Mouse (Mus musculus) cerebral cortex, adult 2 months (tissue): ENCODE data around the gene Evl.

Experiments used
- WGBS: fragments of 180-500 bp; shearing (Covaris S2); methylation state at CpG from one replicate; pipeline ENCODE4 v1.1.7; 2018; 5-methylcytosine and 5-hydroxymethylcytosine counted together

Evl gene

DNA sequence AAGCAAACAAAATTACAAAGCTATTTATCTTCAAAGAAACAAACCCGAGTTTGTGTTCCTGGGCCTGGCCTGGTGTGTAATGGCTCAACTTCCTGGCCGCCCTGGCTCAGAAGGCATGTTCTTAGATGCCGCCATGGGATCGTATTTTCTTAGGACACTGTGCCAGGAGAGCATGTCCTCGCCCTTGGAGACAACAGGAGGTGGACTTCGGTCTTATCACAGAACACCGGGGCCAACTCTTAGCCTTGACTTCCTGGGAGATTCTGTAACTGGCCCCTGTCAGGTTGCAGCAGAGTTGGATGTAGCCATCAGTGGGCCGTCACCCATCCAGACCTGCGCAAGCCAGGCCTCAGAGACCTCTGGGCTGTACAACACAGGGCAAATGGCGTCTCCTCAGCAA lies 145.1 kb downstream of the Evl start:
- 78% methylated on average over 10 of the region's 10 CpGs for WGBS

DNA sequence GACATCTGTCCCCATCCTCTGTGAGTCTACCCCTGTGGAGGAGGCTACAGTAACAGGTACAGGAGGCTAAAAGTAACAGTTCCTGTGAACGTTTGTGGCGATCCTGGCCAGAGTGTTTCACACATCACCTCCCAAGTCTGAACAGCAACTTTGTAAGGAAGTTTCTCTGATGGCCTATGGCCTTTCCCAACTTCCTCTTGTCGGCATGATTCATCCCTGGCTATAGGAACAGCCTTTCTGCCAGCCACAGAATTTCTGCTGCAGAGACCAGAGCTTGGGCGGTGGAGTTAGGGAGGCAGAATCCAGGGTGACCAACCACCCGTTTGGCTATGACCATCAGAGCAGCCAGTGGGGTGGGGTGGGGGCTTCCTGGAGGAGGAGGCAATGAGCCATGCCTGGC lies 145.5 kb downstream of the Evl start:
- 79% methylated on average over 5 of the region's 5 CpGs for WGBS

DNA sequence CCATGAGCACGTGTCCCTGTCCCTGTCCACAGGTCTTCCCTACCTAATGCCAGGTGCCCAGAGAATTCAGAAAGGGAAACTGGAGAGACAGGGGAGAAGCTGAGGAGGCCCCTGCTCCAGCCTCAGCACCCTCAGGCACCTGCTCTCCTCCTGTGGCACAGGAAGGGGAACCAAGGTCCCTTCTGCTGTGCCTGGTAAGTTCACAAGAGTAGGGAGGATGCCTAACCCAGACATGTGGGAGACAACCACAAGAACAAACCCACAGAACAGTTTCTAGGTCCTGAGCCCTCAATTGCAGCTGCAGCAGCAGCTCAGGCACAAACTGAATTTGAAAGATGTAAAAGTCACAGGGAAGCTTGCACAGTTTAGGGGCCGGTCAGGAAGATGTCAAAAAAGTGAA lies 146.7 kb downstream of the Evl start:
- 67% methylated on average over 2 of the region's 2 CpGs for WGBS

DNA sequence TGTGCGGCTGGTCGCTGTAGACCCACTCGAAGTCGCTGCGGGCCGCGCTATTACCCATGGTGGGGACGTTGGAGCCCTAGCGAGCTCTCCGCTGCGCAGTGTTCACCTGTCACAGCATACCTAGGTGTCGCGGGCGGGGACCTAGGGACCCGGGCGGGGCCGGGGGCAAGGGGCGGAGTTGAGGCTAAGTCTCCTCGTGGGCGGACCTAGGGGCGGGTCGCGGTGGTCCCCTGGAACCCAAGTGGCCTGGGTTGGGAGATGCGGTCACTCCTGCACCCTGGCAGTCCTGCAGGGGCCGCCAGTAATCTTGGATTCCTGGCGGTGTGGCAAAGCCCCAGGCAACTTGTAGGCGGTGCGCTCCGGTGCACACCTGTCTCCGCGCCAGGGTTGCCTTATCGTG lies 147.7 kb downstream of the Evl start, which contains the start of gene Degs2:
Gene Degs2 (minus strand): TSS at position 131 of the 400 bp plus-strand sequence.
- WGBS = 2% methylated on average over 32 of the region's 32 CpGs

DNA sequence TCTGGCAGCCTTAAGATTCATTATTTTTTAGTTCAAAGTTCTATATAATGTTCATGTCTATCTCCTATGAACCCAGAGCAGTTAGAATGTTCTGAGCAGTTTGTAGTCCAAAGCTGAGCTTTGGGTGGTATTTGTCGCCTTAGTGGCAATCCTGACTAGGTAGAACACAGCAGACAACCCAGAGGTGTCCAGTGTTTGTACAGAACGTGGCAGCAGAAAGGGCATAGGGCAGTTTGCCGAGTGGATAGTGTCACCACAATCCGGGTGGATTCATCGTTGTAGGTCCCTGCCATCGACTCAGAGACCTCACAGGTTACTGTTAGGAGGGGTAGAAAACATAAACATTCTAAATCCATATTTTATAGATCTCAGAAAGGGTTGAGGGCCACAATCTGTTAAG lies 151.0 kb downstream of the Evl start:
- 85% methylated on average over 6 of the region's 6 CpGs for WGBS

DNA sequence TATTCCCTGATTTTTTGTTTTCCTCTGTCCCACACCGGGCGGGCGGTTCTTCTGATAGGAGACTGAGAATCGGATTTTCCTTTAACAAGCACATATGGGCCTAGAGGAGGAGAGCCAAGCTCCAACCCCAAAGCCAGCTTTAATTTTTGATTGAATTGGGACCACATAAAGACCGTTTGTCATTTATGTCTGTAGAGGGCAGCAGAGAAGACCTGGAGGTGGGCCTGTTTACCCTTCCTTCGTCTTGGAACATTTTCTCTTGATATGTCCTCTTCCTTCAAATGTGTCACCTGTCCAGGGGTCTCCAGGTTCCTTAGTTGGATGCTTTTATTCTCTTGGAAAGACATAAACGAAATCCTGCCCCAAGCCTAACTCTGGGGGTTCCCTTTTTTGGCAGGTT lies 151.6 kb downstream of the Evl start:
- WGBS = 37% methylated on average over 7 of the region's 7 CpGs

DNA sequence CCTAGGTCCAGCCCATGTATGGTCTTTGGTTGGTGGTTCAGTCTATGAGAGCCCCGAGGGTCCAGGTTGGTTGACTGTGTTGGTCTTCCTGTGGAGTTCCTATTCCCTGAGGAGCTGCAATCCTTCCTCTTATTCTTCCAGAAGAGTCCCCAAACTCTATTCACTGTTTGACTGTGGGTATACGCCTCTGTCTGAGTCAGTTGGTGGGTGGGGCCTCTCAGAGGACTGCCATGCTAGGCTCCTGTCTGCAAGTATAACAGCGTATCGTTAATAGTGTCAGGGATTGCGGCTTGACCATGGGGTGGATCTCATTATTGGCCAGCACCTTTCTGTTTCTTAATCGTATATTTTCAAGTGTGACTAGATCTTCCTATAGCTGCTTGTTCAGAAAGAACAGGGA lies 154.9 kb downstream of the Evl start:
- WGBS = 90% methylated on average over 6 of the region's 6 CpGs

DNA sequence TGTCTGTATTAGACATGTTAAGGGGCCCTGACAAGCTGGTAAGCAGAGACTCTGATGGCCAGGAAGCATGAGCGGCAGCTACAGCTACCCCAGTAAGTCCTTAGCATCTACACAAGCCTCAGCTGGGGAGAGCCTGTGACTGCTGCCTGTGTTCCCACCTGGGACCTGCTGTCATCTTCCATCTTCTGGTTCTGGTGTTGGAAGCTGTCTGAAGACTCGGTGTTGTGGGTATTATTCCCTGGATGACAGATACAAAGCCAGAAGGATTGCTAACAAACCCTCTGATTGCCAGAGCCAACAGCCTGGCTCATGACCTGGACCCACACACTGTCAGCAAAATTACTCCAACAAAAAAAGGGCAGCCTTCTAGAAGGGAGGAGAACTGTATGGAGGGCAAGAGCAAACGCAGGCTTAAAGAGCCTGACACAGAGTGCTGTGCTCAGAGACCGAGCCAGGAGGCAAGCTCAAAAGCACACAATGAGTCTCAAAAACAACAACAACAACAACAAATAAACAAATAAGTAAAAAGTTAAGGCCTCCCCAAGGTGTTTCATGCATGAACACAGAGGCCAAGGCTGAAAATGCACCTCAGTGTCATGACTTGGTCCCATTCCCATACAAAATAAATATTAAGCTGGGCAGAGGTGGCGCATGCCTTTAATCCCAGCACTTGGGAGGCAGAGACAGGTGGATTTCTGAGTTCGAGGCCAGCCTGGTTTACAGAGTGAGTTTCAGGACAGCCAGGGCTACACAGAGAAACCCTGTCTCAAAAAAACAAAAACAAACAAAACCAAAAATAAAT lies 155.6 kb downstream of the Evl start:
- 91% methylated on average over 6 of the region's 6 CpGs for WGBS

DNA sequence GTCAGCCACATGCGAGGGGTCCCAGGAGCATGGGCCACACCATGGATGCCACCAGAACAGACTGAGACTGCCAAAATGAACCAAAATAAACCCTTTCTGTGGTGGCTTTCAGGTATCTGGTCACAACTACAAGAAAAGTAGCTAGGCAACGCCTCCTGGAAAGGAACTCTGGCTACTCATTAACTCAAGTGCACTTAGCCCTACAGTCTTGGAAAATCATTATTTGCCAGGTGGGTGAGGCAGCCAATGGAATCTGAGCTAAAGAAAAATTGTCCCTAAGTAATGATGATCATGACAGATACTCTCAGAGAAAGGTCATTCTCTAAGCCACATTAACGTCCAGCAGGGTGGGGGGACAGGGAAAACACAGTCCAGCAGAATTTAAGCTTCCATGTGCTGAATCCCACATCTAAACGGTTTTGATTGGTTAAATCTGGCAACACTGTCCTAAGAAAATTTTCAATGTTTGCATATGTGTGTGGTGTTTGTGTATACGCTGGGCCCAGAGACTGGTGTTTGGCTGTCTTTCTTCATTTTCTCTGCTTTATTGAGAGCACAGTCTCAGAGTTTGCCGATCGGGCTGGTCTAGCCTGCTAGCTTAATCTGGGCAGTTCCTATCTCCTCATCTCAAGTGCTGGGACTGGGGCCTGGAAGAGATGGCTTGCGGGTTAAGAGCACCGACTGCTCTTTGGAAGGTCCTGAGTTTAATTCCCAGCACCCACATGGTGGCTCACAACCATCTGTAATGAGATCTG lies 156.5 kb downstream of the Evl start:
- WGBS = 88% methylated on average over 9 of the region's 9 CpGs

DNA sequence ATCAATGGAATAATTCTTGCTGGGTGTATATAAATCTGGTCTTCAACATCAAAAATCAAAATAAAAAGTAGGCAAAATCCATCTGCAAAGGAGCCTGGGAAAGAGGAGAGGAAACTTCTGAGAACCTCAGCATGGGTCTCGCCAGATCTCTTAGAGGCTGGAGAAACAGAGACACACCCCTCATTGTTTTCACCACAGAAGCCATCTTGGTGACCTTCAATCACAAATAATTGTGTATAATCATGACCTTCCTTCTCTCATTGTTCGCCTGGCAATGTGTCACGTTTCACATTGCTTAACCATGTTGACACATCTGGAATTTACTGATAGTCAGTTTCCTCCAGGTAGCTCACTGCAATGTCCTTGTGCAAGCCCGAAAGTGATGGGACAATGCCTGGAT lies 158.0 kb downstream of the Evl start:
- WGBS = 71% methylated on average over 4 of the region's 4 CpGs

DNA sequence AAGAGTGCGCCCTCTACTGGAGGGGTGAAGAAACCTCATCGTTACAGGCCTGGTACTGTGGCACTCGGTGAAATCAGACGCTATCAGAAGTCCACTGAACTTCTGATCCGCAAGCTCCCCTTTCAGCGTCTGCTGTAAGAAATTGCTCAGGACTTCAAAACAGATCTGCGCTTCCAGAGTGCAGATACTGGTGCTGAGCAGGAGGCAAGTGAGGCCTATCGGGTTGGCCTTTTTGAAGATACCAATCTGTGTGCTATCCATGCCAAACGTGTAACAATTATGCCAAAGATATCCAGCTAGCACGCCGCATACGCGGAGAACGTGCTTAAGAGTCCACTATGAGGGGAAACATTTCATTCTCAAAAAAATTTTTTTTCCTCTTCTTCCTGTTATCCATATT lies 159.5 kb downstream of the Evl start:
- WGBS = 94% methylated on average over 14 of the region's 14 CpGs

DNA sequence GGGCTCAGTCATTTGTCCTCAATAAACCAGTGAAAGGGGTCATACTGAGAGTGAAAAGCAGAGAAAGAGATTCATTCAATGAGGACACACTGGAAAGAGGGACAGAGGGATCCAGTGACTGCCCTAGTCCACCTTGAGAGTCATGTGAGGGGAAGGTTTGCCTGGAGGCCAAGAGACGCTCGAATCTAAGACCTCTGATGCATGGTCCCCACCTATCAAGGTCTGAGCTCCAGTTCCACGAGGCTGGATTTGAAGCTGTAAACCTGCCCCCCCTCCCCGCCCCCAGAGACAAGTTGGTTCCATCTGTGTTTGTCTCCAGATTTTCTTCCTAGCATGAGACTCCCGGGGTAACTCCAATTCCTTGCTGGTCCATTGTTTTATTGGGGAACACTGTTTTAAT lies 161.3 kb downstream of the Evl start:
- 82% methylated on average over 5 of the region's 5 CpGs for WGBS

DNA sequence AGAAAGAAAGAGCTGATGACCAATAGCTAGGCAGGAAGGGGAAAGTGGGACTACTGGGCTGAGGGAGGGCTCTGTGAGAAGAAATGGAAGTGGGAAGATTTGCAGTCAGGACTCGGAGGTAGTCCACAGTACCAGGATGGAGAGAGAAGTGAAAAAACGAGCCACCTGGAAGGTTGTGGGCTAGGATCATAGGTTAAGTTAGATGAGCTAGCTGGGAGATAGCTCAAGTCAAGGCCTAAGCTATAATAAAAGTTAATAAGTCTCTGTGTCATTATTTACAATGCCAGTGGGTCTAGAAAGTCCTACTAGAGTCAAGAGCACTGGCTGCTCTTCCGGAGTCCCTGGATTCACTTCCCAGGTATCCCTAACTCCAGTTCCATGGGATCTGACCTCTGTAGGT lies 164.0 kb downstream of the Evl start:
- WGBS = 90% methylated on average over 3 of the region's 3 CpGs

DNA sequence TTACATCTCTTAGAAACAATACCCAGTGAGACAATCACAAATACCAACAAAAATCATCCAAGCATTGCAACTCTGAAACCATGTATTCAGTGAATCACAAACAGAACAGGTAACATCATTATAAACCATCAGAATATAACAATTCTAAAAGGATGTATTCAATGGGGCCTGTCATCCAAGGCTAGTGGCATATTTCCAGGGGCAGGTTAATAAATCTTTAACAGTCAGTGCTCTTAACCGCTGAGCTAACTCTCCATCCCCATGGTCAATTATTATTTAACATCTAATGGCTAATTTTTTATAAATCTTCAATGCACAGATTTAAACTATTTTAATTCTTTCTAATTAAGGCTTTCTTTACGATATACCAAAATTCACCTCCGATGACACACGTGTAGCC lies 167.9 kb downstream of the Evl start:
- 95% methylated on average over 4 of the region's 4 CpGs for WGBS

DNA sequence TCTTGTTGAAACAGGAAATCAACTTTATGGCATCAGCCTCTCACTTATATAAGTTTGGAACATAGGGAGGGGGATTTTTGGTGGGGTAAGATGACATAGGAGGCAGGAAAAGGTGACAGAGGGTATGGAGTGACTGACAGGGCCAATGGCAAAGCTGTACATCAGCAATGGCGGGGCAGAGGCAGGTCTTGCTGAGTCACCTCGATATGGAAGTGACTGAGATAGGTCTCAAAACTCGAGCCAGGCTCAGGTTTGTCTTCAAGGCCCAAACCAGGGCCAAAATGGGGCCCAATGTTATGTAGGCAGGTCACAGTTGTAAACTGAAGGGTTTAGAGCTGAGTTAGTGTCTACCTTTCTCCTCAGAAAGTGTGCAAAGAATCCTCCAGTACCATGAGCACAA lies 169.3 kb downstream of the Evl start:
- WGBS = 83% methylated on average over 3 of the region's 3 CpGs

DNA sequence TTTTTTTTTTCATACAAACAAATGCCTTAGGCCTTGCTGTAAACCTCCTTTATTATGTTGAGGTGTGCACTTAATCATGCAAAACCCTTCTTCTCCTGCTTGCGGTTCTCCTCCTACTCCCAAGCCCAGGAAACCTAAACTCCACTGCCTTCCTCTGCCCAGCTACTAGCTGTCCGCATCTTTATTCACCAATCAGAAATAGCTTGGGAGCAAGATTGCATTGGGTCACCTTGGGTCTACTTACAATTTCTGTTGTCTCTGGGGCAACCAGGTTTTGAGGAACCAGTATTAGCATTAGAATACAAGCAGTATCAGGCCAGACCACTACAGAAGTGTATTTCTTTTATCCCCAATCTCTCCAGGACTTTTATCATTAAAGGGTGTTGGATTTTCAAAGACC lies 179.9 kb downstream of the Evl start:
- WGBS = 92% methylated on average over 2 of the region's 2 CpGs

DNA sequence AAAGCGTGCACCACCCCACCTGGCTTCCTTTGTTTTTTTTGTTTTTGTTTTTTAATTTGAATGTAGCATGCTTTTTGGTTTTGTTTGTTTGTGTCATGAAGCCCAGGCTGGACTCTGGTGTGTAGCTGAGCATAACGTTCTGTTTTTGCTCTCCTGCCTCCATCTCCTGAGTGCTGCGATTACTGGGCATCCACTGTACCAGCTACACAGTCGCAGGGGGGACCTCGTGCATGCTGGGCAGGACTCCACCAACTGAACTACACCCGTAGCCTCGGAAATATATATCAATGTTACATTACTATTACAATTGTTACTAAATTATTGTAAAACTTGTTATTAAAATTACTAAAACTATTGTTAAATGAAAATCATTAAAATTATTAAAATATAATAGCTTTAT lies 183.3 kb downstream of the Evl start:
- WGBS = 89% methylated on average over 7 of the region's 7 CpGs
